Mouse (Mus musculus): ENCODE results near the gene Acbd7. TPM values are rescaled to one million over a fixed set of nuclear protein-coding genes. Genes with fewer than 3 reads are reported as not detected.
A peak's percentile ranks its signal among the peaks of the same experiment; 100 is the strongest.

Gene Acbd7
- total RNA-seq (2014; rRNA removed) (3.0 TPM in 1 of 2 replicates, not detected in the other), polyA plus RNA-seq (2015; fragmentation: Nextera tagmentation; extraction: Ambion mirVana) (9.0 and 9.2 TPM in 2 replicates)

- Histone ChIP-seq H3K9me3 (ENCODE audit: low read length) (no peaks in the 10 kb centered on the region), H3K27me3 (ENCODE audit: insufficient read depth, low read length) (no peaks in the 10 kb centered on the region), H3K9ac (replicated peaks; ENCODE audit: low read length) (peak within 1 kb of the TSS; percentile 30), H3K4me3 (ENCODE audit: low read length) (peak within 1 kb of the TSS; percentile 32), H3K4me1 (ENCODE audit: insufficient read depth, low read length) (peaks cover 21% of the 10 kb centered on the region), H3K36me3 (ENCODE audit: insufficient read depth, low read length) (no peaks in the 10 kb centered on the region), H3K27ac (no peak within 1 kb of the TSS), H3K4me2 (ENCODE audit: low read depth, low read length) (peak within 1 kb of the TSS; percentile 74)
- no peak for TF ChIP-seq CTCF (IDR thresholded peaks at IDR 0.05; ENCODE audit: low read depth)
- peak; percentile 18; the same call in 1 of the 2 replicates for ATAC-seq
- DNase-seq (ENCODE audit: low spot score) = peak; percentile 84
- WGBS = 4% methylated on average over 20 of the region's 20 CpGs
These were observed at the start of gene Acbd7 for GRCm38 (mm10) chr2:3335611-3336301. Acbd7 (plus strand) TSS chr2:3336168.

- no peak overlapping the region for H3K9ac ChIP-seq (replicated peaks; ENCODE audit: low read length)
These were observed 49.7 kb upstream of the Acbd7 start for GRCm38 (mm10) chr2:3286243-3286642.

GRCm38 (mm10) chr2:3289581-3289980 lies 46.4 kb upstream of the Acbd7 start:
- Histone ChIP-seq H3K27ac (no peak overlapping the region), H3K9ac (replicated peaks; ENCODE audit: low read length) (no peak overlapping the region), H3K4me3 (ENCODE audit: low read length) (no peak overlapping the region), H3K27me3 (ENCODE audit: insufficient read depth, low read length) (no peaks in the 10 kb centered on the region), H3K9me3 (ENCODE audit: low read length) (no peaks in the 10 kb centered on the region), H3K4me1 (ENCODE audit: insufficient read depth, low read length) (peaks cover 4% of the 10 kb centered on the region), H3K36me3 (ENCODE audit: insufficient read depth, low read length) (no peaks in the 10 kb centered on the region), H3K4me2 (ENCODE audit: low read depth, low read length) (no peak overlapping the region)
- no peak for DNase-seq (ENCODE audit: low spot score)
- no peak for TF ChIP-seq CTCF (IDR thresholded peaks at IDR 0.05; ENCODE audit: low read depth)
- 91% methylated on average over 1 of the region's 1 CpGs for WGBS
- no peak for ATAC-seq

More at GRCm38 (mm10) chr2:3286243-3286642, 49.7 kb upstream of the Acbd7 start:
- H3K27ac ChIP-seq = no peak overlapping the region
- H3K36me3 ChIP-seq (ENCODE audit: insufficient read depth, low read length) = no peaks in the 10 kb centered on the region
- peaks cover 4% of the 10 kb centered on the region for H3K4me1 ChIP-seq (ENCODE audit: insufficient read depth, low read length)
- no peak for TF ChIP-seq CTCF (IDR thresholded peaks at IDR 0.05; ENCODE audit: low read depth)
- peak overlapping the region; percentile 65 for H3K4me2 ChIP-seq (ENCODE audit: low read depth, low read length)
- no peaks in the 10 kb centered on the region for H3K27me3 ChIP-seq (ENCODE audit: insufficient read depth, low read length)
- ATAC-seq (no peak), DNase-seq (ENCODE audit: low spot score) (no peak)
- H3K9me3 ChIP-seq (ENCODE audit: low read length) = no peaks in the 10 kb centered on the region
- WGBS = 82% methylated on average over 2 of the region's 2 CpGs
- no peak overlapping the region for H3K4me3 ChIP-seq (ENCODE audit: low read length)

DNA sequence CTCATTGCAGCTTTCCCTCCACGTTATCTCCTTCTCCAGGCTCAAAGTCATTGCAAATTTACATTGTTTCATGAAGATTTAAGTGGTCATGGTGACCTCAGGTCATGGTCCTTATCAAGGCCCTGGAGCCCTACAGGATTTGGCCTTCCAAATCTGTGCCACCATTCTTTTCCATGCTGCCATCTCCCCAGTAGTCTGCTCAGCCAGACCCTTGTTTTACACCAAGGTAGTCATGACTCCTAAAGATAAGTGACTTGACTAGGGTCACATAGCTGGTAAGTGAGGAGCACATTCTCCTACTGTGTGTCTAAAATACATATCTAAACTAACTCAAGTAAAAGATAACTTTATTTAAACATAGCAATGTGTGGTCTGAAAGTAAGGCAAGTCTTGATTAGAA lies 43.8 kb upstream of the Acbd7 start:
- no peak for DNase-seq (ENCODE audit: low spot score)
- H3K27ac ChIP-seq = no peak overlapping the region
- TF ChIP-seq CTCF (IDR thresholded peaks at IDR 0.05; ENCODE audit: low read depth) = no peak
- H3K36me3 ChIP-seq (ENCODE audit: insufficient read depth, low read length) = no peaks in the 10 kb centered on the region
- H3K9me3 ChIP-seq (ENCODE audit: low read length) = no peaks in the 10 kb centered on the region
- H3K9ac ChIP-seq (replicated peaks; ENCODE audit: low read length) = no peak overlapping the region
- H3K27me3 ChIP-seq (ENCODE audit: insufficient read depth, low read length) = no peaks in the 10 kb centered on the region
- no peaks in the 10 kb centered on the region for H3K4me1 ChIP-seq (ENCODE audit: insufficient read depth, low read length)
- no peak for ATAC-seq
- no peak overlapping the region for H3K4me3 ChIP-seq (ENCODE audit: low read length)
- H3K4me2 ChIP-seq (ENCODE audit: low read depth, low read length) = no peak overlapping the region
- 91% methylated on average over 1 of the region's 1 CpGs for WGBS

DNA sequence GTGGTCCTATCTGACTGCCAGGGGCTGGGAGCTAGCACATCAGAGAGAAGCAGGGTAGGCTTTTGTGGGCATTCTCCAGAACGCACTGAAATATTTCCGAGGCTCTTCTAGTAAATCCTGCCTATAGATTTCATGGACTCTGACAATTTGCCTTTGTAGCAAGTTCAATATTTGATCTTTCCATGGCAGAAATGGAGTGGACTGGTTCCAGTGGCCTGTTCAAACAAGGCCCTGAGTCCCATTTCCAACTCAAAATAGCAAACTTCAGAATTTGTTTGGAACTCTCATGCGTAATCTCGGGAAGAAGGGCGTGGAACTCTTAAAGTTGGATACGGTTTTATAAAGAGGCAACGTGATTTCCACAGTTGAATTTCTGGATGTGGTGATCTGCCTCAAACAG lies 40.1 kb upstream of the Acbd7 start:
- H3K27ac ChIP-seq = no peak overlapping the region
- no peak for TF ChIP-seq CTCF (IDR thresholded peaks at IDR 0.05; ENCODE audit: low read depth)
- H3K36me3 ChIP-seq (ENCODE audit: insufficient read depth, low read length) = no peaks in the 10 kb centered on the region
- no peaks in the 10 kb centered on the region for H3K27me3 ChIP-seq (ENCODE audit: insufficient read depth, low read length)
- DNase-seq (ENCODE audit: low spot score) (no peak), ATAC-seq (no peak)
- no peak overlapping the region for H3K4me2 ChIP-seq (ENCODE audit: low read depth, low read length)
- no peaks in the 10 kb centered on the region for H3K4me1 ChIP-seq (ENCODE audit: insufficient read depth, low read length)
- no peaks in the 10 kb centered on the region for H3K9me3 ChIP-seq (ENCODE audit: low read length)
- H3K4me3 ChIP-seq (ENCODE audit: low read length) = no peak overlapping the region
- WGBS = 91% methylated on average over 7 of the region's 7 CpGs
- no peak overlapping the region for H3K9ac ChIP-seq (replicated peaks; ENCODE audit: low read length)

DNA sequence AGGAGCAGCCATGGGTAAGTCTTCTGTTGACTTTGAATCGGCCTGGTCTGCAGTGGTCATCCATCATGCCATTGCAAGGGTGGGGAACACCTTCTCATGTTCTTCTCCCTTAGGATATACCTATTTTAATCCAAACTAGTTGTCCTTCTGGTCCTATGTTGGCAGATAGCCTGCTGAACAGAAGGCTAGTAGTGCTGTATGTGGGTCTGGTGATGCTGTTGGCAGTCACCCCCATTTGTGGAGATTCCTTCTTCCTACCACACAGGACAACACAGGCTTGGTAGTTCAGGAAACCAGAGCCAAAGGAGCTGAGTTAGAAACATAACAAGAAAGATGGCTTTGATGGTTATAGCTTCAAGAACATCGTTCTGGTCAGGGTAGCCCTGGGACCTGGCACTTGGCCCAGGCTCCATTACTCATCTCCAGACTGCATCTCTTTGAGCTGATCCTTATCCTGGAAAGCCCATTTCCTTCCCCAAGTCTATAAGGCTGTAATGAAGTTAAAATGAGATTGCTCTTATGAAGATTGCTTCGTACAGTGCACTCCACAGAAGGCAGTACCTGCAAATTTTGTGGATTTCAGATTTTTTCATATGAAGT lies 30.4 kb upstream of the Acbd7 start:
- H3K27me3 ChIP-seq (ENCODE audit: insufficient read depth, low read length) = no peaks in the 10 kb centered on the region
- no peak overlapping the region for H3K9ac ChIP-seq (replicated peaks; ENCODE audit: low read length)
- H3K36me3 ChIP-seq (ENCODE audit: insufficient read depth, low read length) = peaks cover 6% of the 10 kb centered on the region
- WGBS = 61% methylated on average over 3 of the region's 3 CpGs
- H3K4me1 ChIP-seq (ENCODE audit: insufficient read depth, low read length) = no peaks in the 10 kb centered on the region
- TF ChIP-seq CTCF (IDR thresholded peaks at IDR 0.05; ENCODE audit: low read depth) = no peak
- no peak overlapping the region for H3K4me2 ChIP-seq (ENCODE audit: low read depth, low read length)
- H3K27ac ChIP-seq = no peak overlapping the region
- ATAC-seq = no peak
- DNase-seq (ENCODE audit: low spot score) = no peak
- H3K4me3 ChIP-seq (ENCODE audit: low read length) = no peak overlapping the region
- no peaks in the 10 kb centered on the region for H3K9me3 ChIP-seq (ENCODE audit: low read length)

GRCm38 (mm10) chr2:3323132-3323531 lies 12.8 kb upstream of the Acbd7 start:
- Histone ChIP-seq H3K27ac (no peak overlapping the region), H3K4me3 (ENCODE audit: low read length) (no peak overlapping the region), H3K9me3 (ENCODE audit: low read length) (no peaks in the 10 kb centered on the region), H3K4me2 (ENCODE audit: low read depth, low read length) (no peak overlapping the region), H3K27me3 (ENCODE audit: insufficient read depth, low read length) (no peaks in the 10 kb centered on the region), H3K4me1 (ENCODE audit: insufficient read depth, low read length) (no peaks in the 10 kb centered on the region), H3K9ac (replicated peaks; ENCODE audit: low read length) (no peak overlapping the region), H3K36me3 (ENCODE audit: insufficient read depth, low read length) (peaks cover 54% of the 10 kb centered on the region)
- DNase-seq (ENCODE audit: low spot score) (no peak), ATAC-seq (no peak)
- WGBS = 90% methylated on average over 2 of the region's 2 CpGs
- no peak for TF ChIP-seq CTCF (IDR thresholded peaks at IDR 0.05; ENCODE audit: low read depth)
